Mouse (Mus musculus): ENCODE results near the gene 2300009A05Rik.

The 2300009A05Rik gene

DNA sequence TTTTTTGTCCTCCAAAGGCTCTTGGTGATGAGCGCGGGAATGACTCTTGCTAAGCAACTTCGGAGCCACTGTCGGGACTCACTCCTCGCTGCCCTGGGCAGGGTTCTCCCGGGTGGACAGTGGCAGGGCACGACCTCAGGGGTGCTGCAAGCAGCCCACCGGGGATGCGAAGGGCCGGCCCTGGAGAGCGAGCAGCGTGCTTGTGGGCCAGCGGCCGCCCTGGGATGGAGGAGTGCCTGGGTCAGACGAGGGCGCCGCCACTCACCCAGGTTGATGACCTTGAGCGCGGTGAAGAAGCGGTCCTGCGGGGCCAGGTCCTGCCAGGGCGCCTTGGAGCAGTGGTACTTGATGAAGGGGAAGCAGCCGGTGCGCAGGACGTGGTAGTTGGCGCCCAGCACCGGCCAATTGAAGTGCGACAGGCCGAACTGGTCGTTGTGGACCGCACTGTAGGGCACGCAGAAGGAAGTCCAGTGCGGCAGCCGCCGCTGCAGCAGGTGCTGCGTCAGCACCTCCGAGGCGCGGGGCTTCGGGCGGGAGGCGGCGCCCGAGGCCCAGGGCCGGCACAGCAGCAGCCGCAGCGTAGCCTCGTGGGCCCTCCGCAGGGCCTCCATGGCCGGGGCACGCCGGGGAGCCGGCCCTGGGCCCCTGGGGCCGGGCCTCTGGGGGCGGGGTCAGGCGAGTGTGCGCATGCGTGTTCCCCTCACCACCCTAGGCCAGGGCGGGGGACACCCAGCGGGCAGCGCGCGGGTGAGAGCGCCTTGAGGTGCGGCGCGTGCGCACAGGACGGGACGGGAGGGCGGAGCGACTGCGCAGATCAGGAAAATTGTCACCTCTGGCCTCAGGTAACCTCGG is at the start of gene 2300009A05Rik:
TSS of gene 2300009A05Rik (minus strand) at position 636 of the 852 bp plus-strand sequence.
- DNase-seq (ENCODE audit: low read depth), result peak; percentile 84

DNA sequence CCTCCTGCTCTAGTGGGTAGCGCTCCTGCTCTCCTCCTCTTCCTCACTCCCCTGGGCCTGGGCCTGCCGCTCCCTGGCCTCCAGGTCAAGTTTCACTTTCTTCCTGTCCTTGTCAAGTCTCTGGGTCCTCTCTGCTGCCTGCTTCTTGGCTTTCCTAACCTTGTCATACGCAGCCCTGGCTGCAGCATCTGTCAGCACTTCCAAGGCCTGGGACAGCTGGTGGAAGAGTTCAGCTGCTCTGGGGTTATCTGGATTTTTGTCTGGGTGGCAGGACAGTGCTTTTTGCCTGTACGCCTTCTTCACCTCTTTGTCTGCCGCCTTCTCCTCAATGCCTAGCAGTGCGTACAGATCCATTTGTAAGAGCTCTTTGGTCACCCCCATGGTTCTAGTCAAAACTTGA is 44.6 kb upstream of the 2300009A05Rik start:
- no peak for DNase-seq (ENCODE audit: low read depth)

DNA sequence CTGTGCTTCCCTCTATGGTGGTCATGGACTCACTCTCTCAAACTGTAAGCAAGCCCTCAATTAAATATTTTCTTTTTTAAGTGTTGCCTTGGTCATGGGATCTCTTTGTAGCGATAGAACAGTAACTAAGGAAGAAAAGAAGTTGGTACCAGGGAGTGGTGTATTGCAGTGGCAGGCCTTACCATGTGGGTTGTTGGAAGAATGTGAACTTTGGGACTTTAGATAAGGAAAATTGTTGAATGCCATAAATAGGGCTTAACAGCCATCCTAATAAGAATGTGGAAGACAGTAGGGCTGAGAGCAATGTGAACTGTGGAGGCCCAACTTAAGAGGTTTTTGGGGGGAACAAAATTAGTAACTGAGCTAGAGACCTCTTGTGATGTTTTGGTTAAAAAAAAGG is 31.6 kb upstream of the 2300009A05Rik start:
- DNase-seq (ENCODE audit: low read depth), result no peak

DNA sequence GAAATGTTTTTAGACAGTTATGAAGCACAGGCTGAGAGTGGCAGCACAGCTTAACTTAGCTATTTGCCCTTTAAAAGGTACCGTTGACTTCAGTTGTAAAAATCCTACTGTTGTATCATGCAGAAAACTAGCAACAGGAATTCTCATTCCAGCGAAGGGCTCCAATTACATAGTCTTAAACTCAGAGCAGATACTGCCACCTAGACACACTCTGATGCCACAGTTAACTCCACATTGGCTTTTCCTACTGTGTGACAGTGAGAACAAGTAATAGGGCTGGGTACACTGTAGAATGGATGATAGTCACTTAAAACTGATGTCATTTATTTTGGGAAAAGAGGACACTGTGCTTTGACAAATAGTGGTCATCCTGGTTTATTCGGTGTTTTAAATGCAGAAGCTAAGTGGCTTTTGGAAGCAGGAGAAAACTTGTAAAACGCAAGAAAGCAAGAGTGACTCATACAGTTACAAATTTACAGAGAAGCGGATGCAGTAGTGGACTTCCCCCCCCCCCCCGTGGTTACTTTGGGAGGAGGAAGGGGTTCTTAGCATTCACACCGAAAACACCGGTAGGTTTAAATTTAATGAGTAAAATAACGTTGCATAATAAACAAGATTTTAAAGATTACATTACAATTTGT is 22.2 kb upstream of the 2300009A05Rik start:
- DNase-seq (ENCODE audit: low read depth), result no peak

DNA sequence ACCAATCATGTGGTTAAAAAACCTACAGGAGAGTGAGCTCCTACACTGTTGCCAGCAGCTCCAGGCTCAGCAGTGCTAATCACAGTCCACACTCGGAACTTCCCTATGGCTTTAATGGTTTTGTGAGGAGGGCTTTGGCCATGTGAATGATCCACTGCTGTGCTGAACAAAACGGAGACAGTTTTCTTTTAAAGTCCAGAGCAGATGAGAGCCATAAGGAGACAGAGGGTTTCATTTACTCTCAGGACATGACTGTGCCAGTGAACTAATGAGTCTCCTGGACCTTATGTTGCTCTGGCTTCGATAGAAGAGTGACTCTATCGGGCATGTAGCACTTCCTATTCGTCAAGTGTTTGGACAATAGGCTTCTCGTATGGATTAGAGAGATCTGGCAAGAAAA is 21.4 kb upstream of the 2300009A05Rik start:
- DNase-seq (ENCODE audit: low read depth), result no peak

DNA sequence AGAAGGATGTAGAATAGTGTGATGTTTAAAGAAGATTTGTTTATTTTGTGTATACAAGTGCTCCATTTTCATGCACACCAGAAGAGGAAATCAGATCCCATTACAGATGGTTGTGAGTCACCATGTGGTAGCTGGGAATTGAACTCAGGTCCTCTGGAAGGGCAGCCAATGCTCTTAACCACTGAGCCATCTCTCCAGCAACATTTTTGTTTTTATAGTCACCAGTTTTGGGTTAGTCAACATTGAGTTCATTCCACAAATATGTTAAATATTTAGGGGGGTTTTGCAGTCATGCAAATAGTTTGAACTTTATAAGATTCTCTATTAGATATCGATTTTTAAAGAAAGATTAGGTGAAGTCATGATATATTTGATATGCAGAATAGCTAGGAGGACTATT is 1.1 kb upstream of the 2300009A05Rik start:
- DNase-seq (ENCODE audit: low read depth), result no peak

DNA sequence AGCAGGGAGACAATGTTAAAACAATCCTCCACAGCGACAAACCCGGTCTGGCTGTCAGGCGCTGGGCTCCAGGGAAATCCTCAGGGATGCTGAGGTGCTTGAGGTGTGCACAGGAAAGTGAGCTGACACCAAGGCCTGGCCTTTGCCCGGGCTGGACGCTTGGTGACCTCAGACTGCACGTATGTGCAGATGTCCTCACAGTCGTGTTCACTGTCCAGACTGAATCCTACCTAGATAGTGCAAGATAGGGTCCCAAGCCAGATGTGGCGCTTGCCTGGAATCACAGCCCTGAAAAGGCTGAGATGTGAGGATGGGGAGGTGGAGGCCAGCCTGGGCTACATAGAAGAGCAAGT is 393 bp upstream of the 2300009A05Rik start:
- no peak for DNase-seq (ENCODE audit: low read depth)

DNA sequence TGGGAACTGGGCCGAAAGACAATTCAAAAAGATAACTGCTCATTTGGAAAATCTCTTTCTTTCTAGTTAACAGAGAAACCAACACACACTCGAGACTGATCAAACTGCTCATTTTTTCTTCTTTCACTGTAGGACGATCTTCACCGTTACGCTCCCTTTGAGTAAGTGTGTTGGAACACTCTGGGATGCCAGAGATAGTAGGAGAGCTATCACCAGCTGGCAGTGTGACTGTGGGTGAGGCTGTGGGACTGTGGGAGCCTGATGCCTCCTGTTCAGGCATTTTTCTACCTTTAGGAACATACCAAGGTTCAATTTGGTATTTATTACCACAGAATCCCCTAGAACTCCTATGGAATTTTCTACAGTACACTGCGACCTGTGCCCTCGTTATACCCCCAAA is 3.4 kb downstream of the 2300009A05Rik start:
- DNase-seq (ENCODE audit: low read depth), result no peak

DNA sequence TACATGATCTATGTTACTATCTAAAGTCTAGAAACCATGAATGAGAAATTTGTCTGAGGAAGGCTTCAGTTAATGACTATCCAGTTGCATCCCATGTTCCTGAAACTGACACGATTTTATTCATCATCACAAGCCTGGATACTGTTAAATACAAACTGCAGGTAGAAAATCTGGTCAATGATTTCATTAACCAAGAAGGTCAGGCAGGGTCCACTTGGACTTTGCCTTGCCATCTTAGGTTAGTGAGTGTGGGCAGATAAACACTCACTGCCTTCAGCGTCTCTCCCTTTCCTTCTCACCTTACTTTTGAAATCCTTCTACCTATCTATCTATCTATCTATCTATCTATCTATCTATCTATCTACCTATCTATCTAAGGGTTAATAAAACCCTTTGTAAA is 7.7 kb downstream of the 2300009A05Rik start:
- DNase-seq (ENCODE audit: low read depth), result no peak

DNA sequence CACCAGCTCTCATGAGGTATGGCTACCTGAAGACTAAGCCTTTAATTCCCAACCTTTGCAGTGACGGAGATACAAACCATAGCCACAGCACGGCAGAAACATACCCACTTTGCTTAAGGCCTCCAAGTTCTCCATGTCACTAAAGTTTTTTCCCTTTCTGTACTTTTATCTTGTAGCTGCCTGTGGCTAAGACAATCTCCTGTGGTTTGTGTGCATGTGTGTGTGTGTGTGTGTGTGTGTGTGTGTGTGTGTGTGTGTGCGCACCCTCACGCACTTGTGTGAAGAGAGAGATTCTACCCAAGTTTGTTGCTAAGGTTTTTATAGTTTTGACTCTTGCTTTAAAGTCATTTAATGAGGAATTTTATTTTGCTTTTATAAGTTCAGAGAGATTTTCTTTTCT is 16.3 kb downstream of the 2300009A05Rik start:
- DNase-seq (ENCODE audit: low read depth), result no peak

DNA sequence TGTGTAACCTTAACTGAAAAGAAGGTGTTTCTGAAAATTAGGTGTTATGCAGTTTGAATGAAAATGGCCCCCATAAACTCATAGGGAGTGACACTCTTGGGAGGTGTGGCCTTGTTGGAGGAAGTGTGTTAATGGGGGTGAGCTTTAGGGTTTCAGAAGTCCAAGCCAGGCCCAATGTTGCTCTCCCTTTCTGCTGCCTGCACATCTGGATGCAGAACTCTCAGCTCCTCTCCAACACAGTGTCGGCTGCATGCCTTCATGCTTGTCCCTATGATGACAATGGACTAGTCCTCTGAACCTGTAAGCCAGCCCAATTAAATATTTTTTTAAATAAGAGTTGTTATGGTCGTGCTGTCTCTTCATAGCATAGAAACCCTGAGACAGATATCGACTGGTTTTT is 18.7 kb downstream of the 2300009A05Rik start:
- no peak for DNase-seq (ENCODE audit: low read depth)

DNA sequence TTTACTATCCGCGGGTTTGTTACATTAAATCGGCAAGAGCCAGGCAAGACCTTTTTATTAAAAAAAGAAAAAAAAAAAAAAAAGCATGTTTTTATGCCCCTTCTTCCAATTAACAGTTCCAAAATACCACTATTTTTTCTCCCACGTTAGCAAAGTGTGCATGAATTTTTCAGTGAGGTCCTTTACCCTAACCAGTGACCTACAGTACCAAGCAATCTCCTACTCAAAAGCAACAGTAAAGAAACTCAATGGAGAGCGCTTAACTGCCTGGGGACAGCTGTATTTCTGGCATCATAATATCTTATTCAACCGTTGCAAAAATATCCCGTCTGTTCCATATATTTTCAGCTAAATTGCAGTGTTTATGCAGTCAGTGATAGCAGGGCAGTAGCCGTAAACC is 20.9 kb downstream of the 2300009A05Rik start:
- no peak for DNase-seq (ENCODE audit: low read depth)

DNA sequence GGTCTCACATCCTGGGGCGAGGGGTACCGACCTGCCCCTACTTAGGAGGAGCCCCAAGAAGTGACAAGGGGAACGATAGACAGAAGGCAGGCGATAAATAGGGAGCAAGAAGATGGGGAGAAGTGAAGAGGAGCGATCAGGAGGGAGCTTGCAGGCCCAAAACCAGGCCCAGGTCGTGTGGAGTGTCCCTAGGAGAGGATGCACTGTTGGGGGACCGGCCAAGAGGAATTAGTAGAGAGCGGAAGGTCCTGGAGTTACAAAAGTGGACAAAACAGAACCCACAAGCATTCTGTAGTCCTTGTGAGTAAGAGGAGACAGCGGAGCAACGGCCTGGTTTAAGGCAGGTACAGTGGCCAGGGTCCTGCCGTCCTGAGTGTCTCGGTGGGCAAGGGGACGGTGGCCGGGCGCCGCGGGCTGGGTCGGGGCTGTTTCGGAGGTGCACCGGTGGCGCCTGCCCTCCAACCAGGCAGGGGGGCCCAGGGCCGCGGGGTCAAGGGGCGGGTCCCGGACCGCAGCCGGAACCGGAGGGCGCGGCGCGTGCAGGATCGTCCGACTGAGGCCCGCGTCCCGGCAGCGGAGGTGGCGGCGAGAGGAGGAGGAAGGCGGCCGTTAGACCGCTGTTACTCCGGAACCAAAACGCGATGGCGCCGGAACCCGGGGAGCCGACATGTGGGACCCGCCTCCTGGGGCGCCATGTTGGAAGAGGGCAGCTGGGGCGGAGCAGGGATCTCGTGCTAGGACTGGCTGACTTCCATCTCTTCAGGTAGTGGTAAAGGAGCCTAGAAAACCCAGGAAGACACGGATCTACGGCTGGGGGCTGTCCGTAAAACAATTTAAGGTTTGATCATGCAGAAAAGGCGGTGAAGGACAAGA is 21.5 kb downstream of the 2300009A05Rik start, which contains the start of gene Map2k5:
TSS of gene Map2k5 (minus strand) at position 633 of the 873 bp plus-strand sequence.
- peak; percentile 84 for DNase-seq (ENCODE audit: low read depth)

DNA sequence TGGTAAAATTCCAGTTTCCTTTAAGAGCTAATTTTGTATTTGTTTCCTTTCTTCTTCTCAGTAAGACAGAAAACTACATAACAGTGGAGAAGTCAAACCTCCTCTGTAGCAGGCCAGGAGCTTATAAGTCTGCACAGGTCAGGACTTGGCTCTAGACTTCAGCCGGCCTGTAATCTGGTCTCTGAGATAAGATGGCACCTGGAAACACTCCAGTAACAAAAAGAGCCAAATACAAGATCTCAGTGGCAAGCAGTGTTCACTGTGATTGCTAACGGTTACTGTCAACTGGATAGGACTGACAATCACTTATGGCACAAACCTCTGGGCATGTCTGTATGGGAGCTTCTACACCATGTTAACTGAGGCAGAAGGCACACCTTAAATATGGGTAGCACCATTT is 25.7 kb downstream of the 2300009A05Rik start:
- DNase-seq (ENCODE audit: low read depth), result no peak

DNA sequence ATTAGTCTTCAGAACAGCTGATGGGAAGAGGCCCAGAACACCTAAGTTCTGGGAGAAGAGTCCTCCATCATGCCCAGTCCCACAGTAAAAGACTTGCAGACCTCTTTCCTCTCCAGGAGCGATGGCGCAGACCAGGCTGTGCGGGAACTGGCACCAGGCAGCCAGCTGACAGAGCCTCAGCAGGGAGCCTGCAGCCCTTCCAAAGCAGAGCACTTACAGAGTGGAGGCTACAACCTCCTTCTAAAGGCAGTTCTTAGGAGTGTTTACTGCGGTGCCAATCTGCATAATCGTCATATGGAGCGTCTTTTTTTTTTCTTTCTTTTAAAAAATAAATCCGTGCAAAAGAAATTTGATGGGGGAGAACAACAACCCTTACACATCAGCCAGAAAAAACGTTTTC is 26.5 kb downstream of the 2300009A05Rik start:
- DNase-seq (ENCODE audit: low read depth), result no peak

DNA sequence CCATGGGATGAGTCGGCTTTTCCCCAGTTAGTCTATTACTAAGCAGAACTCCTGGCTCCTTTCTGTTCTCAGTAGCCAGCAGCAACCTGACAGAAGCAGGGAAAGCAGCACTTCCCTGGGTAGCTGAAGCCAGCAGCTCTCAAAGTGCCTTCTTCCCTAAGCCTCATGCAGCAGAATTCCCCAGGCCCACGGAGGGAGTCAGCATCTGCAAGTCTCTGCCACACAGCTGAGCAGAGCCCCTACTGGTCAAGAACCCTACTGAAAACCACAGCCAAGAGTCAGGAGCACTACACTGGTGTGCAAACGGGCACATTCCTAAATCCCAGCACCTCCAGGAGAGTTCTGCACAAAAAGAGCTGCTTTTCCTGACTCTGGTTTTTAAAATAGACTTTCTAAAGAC is 38.6 kb downstream of the 2300009A05Rik start:
- DNase-seq (ENCODE audit: low read depth), result no peak

DNA sequence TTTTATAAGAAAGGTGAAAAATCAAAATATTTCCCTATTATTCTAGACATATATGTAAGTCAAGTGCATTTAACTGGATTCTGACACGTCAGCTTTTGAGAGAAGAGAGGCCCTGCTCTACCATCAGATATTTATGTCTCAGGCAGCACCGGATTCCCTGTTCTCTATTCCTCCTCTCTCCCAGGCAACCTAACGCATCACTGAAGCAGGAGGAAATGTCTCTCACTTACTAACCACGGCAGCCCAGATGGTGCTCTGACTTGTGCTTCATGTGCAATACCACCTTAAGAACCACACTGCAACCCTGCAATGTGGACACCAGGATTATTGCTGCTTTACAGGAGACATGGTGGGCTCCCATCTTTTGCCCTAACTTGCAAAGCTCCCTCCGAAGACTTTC is 40.0 kb downstream of the 2300009A05Rik start:
- DNase-seq (ENCODE audit: low read depth), result no peak

DNA sequence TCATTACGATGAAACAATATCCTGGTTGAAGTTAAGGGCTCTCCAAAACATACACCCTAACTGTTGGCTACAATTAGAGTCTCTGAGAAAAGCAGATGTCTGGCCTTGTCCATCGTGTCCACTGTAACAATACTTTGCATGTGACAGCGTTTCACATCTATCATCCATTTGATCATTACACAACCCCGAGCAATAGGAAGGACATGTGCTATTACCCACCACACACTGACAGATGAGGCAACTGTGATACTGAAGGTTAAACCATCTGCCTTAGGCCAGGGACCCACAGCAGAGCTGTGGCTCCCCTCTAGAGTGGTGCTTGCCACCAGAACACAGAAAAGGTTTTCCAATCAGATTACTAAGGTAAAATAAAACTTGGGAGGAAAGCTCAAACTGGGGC is 42.3 kb downstream of the 2300009A05Rik start:
- DNase-seq (ENCODE audit: low read depth), result no peak

DNA sequence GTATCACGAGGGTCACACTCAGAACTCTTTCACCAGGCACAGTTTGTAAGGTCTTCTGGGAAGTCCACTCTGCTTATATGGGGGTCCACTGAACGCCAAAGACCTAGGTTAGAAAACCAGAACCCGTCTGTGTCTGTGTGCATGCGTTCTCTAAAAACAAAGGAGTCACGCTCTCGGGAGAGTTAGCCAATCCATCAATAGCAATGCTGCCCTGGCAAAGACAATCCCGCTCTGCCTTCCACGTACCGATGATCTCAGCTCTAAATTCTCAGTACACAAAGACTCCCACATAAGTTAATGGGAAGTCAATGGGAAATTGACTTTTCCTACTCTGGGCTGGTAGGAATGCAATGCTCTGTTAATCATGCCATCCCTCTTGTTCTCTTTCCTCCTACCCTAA is 42.8 kb downstream of the 2300009A05Rik start:
- no peak for DNase-seq (ENCODE audit: low read depth)

DNA sequence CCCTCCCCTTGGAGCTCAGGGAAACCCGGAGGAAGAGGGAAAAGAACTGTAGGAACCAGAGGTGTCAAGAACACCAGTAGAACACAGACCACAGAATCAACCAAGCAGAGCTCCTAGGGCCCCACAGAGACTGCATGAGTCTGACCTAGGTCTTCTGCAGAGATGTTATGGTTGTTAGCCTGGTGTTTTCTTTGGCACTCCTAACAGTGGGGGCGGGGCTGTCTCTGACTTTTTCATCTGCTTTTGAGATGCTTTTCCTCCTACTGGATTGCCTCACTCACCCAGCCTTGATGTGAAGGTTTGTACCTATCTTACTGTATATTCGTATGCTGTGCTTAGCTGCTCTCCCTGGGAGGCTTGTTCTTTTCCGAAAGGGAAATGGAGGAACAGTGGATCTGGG is 44.9 kb downstream of the 2300009A05Rik start:
- DNase-seq (ENCODE audit: low read depth), result no peak

DNA sequence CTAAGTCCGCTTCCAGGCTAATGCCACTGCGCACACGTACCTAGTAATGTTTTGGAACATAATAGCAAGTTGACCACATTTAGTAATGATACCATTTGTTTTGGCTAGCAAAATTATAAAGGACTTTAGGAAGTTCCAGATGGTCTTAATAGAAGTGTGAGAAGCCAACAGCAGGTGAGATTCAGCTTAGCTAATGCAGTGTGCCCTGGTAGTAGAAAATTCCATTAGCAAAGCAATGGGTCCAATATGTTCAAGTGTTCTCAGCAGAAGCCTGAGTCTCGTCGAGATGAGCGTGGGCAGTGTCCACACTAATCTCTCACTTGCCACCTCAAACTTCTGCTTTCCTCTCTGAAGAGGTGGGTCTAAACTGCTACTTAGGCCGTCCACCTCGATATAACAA is 49.0 kb downstream of the 2300009A05Rik start:
- no peak for DNase-seq (ENCODE audit: low read depth)

DNA sequence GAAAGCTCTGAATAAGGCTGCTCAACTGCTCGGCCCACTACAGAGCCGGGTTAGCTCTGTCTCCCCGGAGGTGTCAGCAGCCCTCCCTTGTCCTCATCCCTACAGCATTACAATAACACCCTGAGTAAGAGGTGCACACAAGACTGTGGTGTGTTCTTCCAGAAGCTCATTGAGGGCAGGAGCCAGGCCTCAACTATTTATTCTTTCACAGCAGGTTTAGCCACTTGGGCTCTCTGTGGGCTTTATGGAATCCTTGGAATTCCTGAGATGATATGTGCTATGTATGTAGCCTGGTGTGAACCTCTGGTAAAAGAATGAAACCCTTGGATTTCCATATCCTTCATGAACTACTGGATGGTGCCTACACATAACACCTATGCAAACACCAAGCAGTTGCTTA is 49.8 kb downstream of the 2300009A05Rik start:
- no peak for DNase-seq (ENCODE audit: low read depth)

DNA sequence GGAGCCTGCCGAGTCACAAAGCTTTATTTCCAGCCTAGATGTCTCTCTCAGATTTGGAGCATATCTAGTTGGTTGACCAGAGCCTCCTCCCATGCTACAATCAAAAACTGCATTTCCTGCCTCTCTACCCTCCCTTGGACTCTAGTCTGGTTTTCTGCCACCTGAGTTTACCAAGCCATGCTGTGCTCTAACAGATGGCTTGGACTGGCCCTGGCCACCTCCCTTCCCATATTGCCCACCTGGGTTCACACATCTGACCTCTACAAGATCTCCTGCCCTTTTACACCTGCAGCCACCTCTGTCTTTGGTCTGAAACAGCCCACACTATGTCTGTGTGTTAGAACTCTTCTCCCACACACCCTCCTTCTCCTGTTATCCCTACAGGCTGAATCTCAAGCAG is 50.9 kb downstream of the 2300009A05Rik start:
- no peak for DNase-seq (ENCODE audit: low read depth)

Data from c-Kit-positive CD71-negative TER-119-negative erythroid progenitor cells, embryonic 14.5 days (primary cell).